Mouse (Mus musculus) midbrain, embryonic 16.5 days (tissue): ENCODE measurements around the gene Rbms1. TPM values are rescaled to one million over a fixed set of nuclear protein-coding genes. Genes with fewer than 3 reads are reported as not detected.

Experiments
- ATAC-seq: fragments of 200-750 bp; cut with Nextera tagmentation; 2 replicates; pipeline ENCODE4 v1.8.0; 2017; ENCODE audit warnings: moderate TSS enrichment
- H3K27ac ChIP-seq: fragments of 300-500 bp; sonication (generic); 2 replicates; pipeline ENCODE4 v1.5.1; 2014; ENCODE audit warnings: mild to moderate bottlenecking, low read length, mixed read lengths
- H3K27me3 ChIP-seq: fragments of 300-500 bp; sonication (generic); 2 replicates; pipeline ENCODE4 v1.6.1; 2014; ENCODE audit warnings: low read depth, low read length, mixed read lengths; ENCODE audit not compliant: control insufficient read depth, insufficient read depth
- H3K36me3 ChIP-seq: fragments of 300-500 bp; sonication (generic); 2 replicates; pipeline ENCODE4 v1.6.1; 2014; ENCODE audit warnings: mild to moderate bottlenecking, low read length, moderate library complexity, mixed read lengths; ENCODE audit not compliant: control insufficient read depth, insufficient read depth
- H3K4me1 ChIP-seq: fragments of 300-500 bp; sonication (generic); 2 replicates; pipeline ENCODE4 v1.6.1; 2014; ENCODE audit warnings: mild to moderate bottlenecking, low read length, mixed read lengths; ENCODE audit not compliant: control insufficient read depth, insufficient read depth
- H3K4me2 ChIP-seq: fragments of 300-500 bp; sonication (generic); 2 replicates; pipeline ENCODE4 v1.6.1; 2014; ENCODE audit warnings: mild to moderate bottlenecking, low read length, mixed read lengths
- H3K4me3 ChIP-seq: fragments of 300-500 bp; sonication (generic); 2 replicates; pipeline ENCODE4 v1.5.1; 2014; ENCODE audit warnings: low read depth, mild to moderate bottlenecking, low read length, moderate library complexity, mixed read lengths
- H3K9ac ChIP-seq: fragments of 300-500 bp; sonication (generic); 2 replicates; pipeline ENCODE4 v1.6.1; 2014; ENCODE audit warnings: low read depth, low read length, mixed read lengths
- H3K9me3 ChIP-seq: fragments of 300-500 bp; sonication (generic); replicated peaks from 2 replicates; pipeline ENCODE4 v1.6.1; 2014; ENCODE audit warnings: mild to moderate bottlenecking, low read length, mixed read lengths; ENCODE audit not compliant: control insufficient read depth, poor library complexity, severe bottlenecking
- WGBS: fragments of 180-500 bp; shearing (Covaris S2); extraction: QIAGEN DNeasy Blood & Tissue Kit; methylation state at CpG from one replicate; pipeline ENCODE4 v1.1.7; 2014; 5-methylcytosine and 5-hydroxymethylcytosine counted together
- polyA plus RNA-seq: library from polyadenylated mRNA; unstranded; fragments of >200 nt; fragmentation: Nextera tagmentation; extraction: Ambion mirVana; gene quantifications from 2 replicates; pipeline ENCODE4 v1.2.1, GENCODE M21; 2015

Gene Rbms1
- polyA plus RNA-seq, 1 experiment from 2014 or later, result 43.7 TPM

DNA sequence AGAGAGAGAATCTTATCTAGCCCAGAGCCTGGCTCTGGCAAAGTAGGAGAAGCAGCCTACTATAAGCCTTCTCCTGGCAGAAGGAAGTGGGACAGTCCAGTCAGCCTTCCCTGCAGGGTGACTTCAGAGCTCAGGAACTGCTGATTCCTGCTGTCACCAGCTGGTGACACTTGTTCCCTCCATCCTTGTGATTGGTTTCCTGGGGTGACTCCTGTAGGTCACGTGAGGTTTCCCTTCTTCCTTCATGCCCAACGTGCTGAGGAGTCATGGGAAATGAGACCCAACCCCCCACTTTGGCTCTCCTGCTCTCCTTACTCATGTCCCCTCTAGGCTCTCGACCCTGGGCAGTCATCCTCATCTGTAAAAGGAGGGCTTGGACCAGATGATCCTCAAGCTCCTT is 14.8 kb downstream of the Rbms1 start:
- no peaks in the 10 kb centered on the region for H3K27me3 ChIP-seq
- H3K4me3 ChIP-seq, result no peak overlapping the region
- no peaks in the 10 kb centered on the region for H3K4me1 ChIP-seq
- no peak overlapping the region for H3K27ac ChIP-seq
- H3K4me2 ChIP-seq, result no peak overlapping the region
- WGBS, result 69% methylated on average over 3 of the region's 3 CpGs
- no peaks in the 10 kb centered on the region for H3K36me3 ChIP-seq
- no peaks in the 10 kb centered on the region for H3K9me3 ChIP-seq
- no peak for ATAC-seq
- no peak overlapping the region for H3K9ac ChIP-seq

DNA sequence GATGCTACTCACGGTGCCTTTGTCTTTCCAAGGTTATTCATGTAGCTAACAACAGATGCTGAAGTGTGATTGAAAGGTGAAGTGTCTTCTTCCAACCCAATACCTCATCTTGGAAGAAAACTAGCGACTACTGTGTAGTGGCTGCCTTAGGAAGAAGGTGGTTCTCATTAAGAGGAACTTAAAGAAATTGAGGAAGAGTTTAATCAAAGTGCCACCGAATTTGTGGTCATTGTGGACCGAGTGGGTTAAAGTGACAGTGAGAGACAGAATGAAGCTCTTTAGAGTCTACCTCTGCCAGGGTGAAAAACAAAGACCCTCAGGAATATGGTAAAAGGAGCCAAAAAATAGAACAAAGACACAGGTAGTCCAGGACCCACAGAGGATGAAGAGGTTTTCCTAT is 15.2 kb downstream of the Rbms1 start:
- ATAC-seq, result no peak
- Histone ChIP-seq H3K36me3 (no peaks in the 10 kb centered on the region), H3K27me3 (no peaks in the 10 kb centered on the region), H3K9ac (no peak overlapping the region), H3K4me1 (no peaks in the 10 kb centered on the region), H3K9me3 (no peaks in the 10 kb centered on the region), H3K4me3 (no peak overlapping the region), H3K27ac (no peak overlapping the region), H3K4me2 (no peak overlapping the region)
- WGBS, result 92% methylated on average over 4 of the region's 4 CpGs

DNA sequence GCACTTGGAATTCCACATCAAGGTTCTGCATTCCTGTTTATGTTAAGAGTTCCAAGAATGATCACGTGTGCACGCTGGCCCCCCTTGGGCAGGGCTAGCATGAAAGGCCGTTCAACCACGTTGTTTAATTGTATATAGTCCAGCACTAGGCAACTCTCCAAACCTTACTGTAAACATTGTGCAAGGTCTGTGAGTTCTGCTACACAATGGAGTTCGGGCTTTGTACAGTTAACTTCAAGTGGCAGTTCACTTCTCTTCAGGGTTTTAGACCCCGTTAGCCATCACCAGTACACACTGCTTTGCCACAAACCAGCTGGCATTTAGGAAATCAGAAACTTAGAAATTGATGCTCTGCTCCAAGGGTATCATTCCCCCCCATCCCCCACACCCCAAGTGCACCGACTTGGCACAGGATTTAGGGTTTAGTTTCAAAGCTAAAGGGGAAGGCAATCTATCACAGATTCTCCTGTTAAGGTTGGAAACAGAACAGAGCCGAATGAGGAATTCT is 22.5 kb downstream of the Rbms1 start:
- no peaks in the 10 kb centered on the region for H3K27me3 ChIP-seq
- no peak overlapping the region for H3K9ac ChIP-seq
- ATAC-seq, result no peak
- no peaks in the 10 kb centered on the region for H3K4me1 ChIP-seq
- no peaks in the 10 kb centered on the region for H3K36me3 ChIP-seq
- H3K9me3 ChIP-seq, result no peaks in the 10 kb centered on the region
- WGBS, result 61% methylated on average over 8 of the region's 8 CpGs
- no peak overlapping the region for H3K4me3 ChIP-seq
- H3K4me2 ChIP-seq, result no peak overlapping the region
- no peak overlapping the region for H3K27ac ChIP-seq

GRCm38 (mm10) chr2:60939957-60940356 is 23.0 kb downstream of the Rbms1 start:
- WGBS, result 90% methylated on average over 2 of the region's 2 CpGs
- H3K27ac ChIP-seq, result no peak overlapping the region
- no peak overlapping the region for H3K4me3 ChIP-seq
- H3K9me3 ChIP-seq, result no peaks in the 10 kb centered on the region
- no peak for ATAC-seq
- H3K4me2 ChIP-seq, result no peak overlapping the region
- no peaks in the 10 kb centered on the region for H3K27me3 ChIP-seq
- H3K9ac ChIP-seq, result no peak overlapping the region
- no peaks in the 10 kb centered on the region for H3K36me3 ChIP-seq
- no peaks in the 10 kb centered on the region for H3K4me1 ChIP-seq

GRCm38 (mm10) chr2:60936910-60937309 is 26.1 kb downstream of the Rbms1 start:
- H3K4me3 ChIP-seq, result no peak overlapping the region
- H3K27ac ChIP-seq, result no peak overlapping the region
- no peak for ATAC-seq
- no peaks in the 10 kb centered on the region for H3K36me3 ChIP-seq
- no peaks in the 10 kb centered on the region for H3K27me3 ChIP-seq
- no peaks in the 10 kb centered on the region for H3K4me1 ChIP-seq
- no peaks in the 10 kb centered on the region for H3K9me3 ChIP-seq
- H3K4me2 ChIP-seq, result no peak overlapping the region
- WGBS, result 84% methylated on average over 14 of the region's 14 CpGs
- no peak overlapping the region for H3K9ac ChIP-seq

DNA sequence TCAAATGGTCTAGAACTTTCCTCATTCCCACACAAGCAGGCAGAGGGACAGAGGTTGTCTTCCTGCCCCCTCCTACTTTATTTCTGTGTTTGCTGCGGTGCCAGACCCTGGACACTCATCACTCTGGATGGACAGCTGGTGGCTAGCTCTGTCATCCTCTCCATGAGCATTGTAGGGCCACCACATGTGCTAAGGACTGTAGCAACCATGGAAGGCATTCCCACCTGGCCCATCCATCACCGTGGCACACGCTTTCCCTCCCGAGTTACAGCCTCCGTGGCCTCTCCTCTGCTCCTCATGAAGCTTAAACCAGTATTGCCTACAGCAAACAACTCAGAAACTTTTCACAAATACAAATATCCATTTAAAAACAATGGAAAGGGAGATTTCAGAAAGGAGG is 34.0 kb downstream of the Rbms1 start:
- Histone ChIP-seq H3K9ac (no peak overlapping the region), H3K4me3 (no peak overlapping the region), H3K4me2 (no peak overlapping the region), H3K27ac (no peak overlapping the region), H3K4me1 (no peaks in the 10 kb centered on the region), H3K36me3 (no peaks in the 10 kb centered on the region), H3K9me3 (no peaks in the 10 kb centered on the region), H3K27me3 (no peaks in the 10 kb centered on the region)
- 94% methylated on average over 5 of the region's 5 CpGs for WGBS
- no peak for ATAC-seq

DNA sequence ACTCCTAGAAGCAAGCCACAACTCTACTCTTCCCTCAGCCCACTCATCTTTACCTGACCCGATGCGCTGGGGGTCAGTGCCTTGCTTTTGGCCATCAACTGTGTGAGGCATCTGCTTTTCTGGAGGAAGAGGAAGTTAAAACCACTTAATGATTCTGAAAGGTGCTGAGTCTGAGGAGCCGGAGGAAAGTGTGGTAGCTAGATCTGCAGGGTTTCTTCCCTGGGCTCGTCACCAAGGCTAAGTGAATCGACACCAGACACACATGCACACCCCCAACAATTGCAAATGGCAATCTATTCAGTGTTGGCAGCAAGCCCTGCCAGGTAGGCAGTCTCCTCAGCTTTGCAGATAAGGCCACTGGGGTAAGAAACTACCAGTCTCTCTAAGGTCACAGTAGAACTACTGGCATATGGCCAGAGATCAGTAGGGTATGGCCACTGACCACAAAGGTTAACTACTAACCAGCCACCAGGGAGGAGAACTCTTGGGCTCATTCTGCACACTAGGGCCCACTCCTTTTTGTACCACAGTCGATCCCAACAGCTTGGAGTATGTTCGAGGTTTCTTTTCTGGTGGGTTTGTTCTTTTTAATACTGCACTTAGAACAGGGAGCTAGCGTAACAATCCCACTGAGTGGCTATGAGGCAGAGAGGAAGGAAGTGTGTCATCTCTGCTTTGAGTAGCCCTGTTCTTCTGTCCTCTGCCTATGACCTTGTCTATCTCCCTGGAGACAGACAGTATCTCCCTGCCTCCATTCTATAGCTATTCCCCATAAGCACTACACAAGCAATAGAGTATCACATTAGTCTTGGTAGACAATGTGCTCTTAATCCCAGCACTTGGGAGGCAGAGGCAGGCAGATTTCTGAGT is 34.9 kb downstream of the Rbms1 start:
- H3K27me3 ChIP-seq, result no peaks in the 10 kb centered on the region
- no peaks in the 10 kb centered on the region for H3K9me3 ChIP-seq
- WGBS, result 91% methylated on average over 8 of the region's 8 CpGs
- no peaks in the 10 kb centered on the region for H3K36me3 ChIP-seq
- H3K9ac ChIP-seq, result no peak overlapping the region
- no peaks in the 10 kb centered on the region for H3K4me1 ChIP-seq
- no peak overlapping the region for H3K4me3 ChIP-seq
- no peak for ATAC-seq
- H3K27ac ChIP-seq, result no peak overlapping the region
- H3K4me2 ChIP-seq, result no peak overlapping the region

DNA sequence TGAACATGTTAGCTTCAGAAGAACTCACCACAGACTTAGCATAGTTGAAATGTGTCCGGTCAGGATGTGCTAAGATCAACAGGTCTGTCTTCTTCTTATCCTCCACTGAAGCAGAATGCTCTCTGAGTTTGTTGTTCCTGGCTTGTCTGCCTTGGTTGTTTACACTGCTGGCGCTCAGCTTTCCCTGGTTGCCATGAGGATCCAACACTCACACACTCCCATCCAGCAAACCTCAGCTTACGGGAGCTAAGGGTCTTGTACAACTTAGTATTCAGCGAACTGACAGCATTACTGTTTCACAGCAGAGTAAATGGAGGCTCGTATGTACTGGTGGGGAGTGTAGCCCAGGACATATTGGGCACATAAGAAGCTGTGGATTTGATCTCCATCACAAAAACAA is 37.9 kb downstream of the Rbms1 start:
- no peaks in the 10 kb centered on the region for H3K36me3 ChIP-seq
- no peaks in the 10 kb centered on the region for H3K9me3 ChIP-seq
- 83% methylated on average over 5 of the region's 5 CpGs for WGBS
- no peak for ATAC-seq
- H3K4me3 ChIP-seq, result no peak overlapping the region
- H3K9ac ChIP-seq, result no peak overlapping the region
- H3K4me2 ChIP-seq, result no peak overlapping the region
- no peaks in the 10 kb centered on the region; the same call in 1 of the 2 replicates for H3K4me1 ChIP-seq
- no peaks in the 10 kb centered on the region for H3K27me3 ChIP-seq
- H3K27ac ChIP-seq, result no peak overlapping the region

GRCm38 (mm10) chr2:60923756-60924544 is 39.0 kb downstream of the Rbms1 start:
- no peak overlapping the region for H3K27ac ChIP-seq
- no peaks in the 10 kb centered on the region for H3K36me3 ChIP-seq
- ATAC-seq, result no peak
- H3K9ac ChIP-seq, result no peak overlapping the region
- H3K27me3 ChIP-seq, result no peaks in the 10 kb centered on the region
- H3K4me2 ChIP-seq, result no peak overlapping the region
- no peaks in the 10 kb centered on the region; the same call in 1 of the 2 replicates for H3K4me1 ChIP-seq
- H3K4me3 ChIP-seq, result no peak overlapping the region
- WGBS, result 71% methylated on average over 11 of the region's 11 CpGs
- no peaks in the 10 kb centered on the region for H3K9me3 ChIP-seq
